Mouse (Mus musculus) embryo, embryonic 10.5 days (tissue): ENCODE results near the gene Sult2a6.

ENCODE experiments used
- DNase-seq: peaks from one replicate; pipeline ENCODE4 v3.0.0-alpha.2; 2015; ENCODE audit warnings: low spot score

Sult2a6 gene

DNA sequence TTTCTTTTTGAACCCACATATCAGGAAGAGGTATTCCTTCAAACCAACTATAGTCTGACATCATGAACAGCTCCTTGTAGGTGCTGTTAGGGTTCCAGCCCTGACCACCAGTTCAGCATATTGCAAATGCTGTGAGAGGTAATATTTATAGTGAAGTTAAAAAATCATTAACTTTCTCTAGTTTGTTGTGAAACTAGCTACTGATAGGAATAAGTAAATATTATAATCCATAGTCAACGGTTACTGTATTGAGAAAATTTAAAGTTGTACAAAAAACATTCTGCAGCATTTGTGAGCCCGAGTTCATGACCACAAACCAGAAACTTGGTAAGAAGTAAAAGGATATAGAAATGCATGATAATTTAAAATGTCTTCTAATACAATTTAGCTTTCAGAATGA, at the start of gene Sult2a6:
TSS of gene Sult2a6 (minus strand) at position 101 of the 400 bp plus-strand sequence.
- DNase-seq, result no peak

DNA sequence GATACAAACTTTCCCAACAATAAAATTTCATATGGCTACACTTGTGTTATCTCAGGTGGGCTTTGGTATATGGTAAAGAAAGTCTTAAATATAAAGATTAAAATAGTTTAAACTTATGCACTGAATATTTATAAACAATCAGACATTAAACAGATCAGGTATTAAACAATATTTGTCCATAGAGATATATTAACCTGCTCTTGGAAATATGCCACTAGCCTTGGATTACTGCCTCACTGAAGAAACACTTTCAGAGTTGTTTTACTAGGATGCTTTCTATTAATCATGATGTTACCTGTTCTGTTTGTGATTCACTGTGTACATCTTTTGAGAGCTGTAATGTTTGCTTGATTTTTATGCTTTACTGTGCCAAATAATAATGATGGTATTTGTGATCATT, 39.4 kb downstream of the Sult2a6 start:
- DNase-seq, result no peak

DNA sequence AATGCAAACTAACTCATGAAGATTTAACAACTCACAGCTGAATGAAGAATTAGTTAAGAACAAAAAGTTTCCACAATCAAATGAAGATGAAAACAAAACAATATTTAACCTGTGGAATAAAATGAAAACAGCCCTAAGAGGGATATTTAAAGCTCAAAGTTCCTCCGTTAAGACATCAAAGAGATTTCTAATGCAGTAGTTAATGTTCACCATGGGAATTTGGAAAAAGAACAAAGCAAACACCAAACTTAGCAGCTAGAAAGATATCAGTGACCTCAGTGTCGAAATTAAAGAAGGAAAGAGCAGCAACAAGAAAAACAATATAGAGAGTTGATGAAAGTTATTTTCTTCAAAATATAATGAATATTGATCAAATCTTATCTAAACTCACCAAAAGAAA, 51.3 kb downstream of the Sult2a6 start:
- DNase-seq, result no peak

DNA sequence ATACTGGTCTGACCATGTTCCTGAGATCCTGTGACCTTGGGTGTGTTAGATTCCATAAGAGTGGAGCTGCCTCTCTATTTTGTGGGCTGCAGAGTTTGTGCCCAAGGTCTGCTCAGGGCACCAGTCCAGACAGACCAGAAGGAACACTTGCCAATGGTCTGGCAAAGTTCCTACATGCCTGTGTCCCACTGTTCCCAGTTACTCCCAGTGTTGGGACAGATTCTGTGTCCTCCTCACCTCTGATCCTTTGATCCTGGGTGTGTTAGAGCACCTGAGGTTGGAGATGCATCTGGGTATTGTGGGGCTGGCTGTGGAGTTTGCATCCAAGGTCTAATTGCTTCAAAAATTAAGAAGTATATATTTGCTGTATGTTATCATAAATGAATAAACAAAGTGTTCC, 52.2 kb downstream of the Sult2a6 start:
- no peak for DNase-seq
